Mouse (Mus musculus) cerebellum, adult 18-20 months (tissue): ENCODE measurements at regions not wholly inside any gene's neighbourhood (a gene's known extent, or its start where the extent isn't known, plus 50 kb on each side); places are given as distances from the start of the nearest gene placed in this dataset.
A peak's percentile ranks its signal among the peaks of the same experiment; 100 is the strongest.

Experiments
- DNase-seq, 2 experiments: peaks; one replicate each; pipeline ENCODE4 v3.0.0; 2021

DNA sequence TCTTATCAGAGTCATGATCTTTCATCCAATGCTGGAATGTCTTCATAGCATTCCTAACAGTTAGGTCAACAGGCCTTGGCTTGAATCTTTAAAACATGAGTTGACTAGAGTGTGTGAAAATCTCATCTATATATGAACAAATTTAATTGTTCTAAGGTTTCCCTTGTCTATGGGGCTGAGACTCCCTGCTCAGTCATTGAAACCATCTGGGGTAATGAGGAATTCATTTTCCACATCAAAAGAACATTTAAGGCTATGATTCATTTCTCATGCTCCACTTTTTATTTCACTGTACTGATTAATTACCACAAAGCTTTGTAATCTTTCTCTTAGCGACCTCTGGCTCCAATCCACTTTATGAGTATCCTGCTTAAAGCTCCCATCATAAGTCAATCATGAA is 94.7 kb upstream of the Sash1 start:
- DNase-seq, result no peak

- DNase-seq, result no peak
Observed at GRCm38 (mm10) chr10:8978595-8978994, 92.7 kb upstream of the Sash1 start.

GRCm38 (mm10) chr10:8973934-8974333 is 88.1 kb upstream of the Sash1 start:
- DNase-seq, result no peak

GRCm38 (mm10) chr10:8972789-8973551 is 87.1 kb upstream of the Sash1 start:
- no peak for DNase-seq

DNA sequence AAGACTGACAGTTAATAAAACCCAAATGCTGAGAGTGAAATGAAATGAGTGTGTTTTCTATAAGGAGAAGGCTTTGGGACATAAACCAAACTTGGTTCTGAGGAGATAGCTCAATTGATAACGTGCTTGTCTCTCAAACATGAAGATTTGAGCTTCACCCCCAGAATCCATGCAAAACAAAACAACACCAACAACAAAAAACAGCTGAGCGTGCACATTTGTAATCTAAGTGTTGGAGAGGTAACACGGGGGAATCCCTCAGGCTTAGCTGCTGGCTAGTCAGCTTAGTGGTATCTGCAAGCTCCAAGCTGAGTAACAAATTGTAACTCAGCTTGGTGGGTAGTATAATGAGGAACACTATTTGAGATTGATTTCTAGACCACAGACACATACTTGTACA is 84.9 kb upstream of the Sash1 start:
- DNase-seq, result no peak

- DNase-seq, result no peak
Observed at GRCm38 (mm10) chr10:8969586-8969985, 83.7 kb upstream of the Sash1 start.

DNA sequence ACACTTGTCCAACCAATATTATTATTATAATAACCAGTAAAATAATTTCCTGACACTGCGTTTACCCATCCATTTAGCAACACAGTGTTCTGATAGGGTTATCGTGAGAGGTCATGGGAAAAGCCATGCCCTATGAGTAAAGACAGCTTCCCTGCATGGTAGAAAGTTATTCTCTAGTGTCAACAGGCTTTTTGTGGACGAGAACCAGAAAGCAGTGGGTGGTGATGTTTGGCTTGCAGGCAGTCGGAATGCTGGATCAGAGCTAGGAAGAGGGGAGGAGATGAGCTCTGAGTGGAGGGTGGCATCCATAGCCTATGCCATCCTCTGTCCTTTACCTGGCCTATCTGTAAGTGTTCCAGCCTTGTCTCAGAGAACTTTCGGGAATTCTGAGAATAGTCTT is 83.1 kb upstream of the Sash1 start:
- DNase-seq, result no peak

DNA sequence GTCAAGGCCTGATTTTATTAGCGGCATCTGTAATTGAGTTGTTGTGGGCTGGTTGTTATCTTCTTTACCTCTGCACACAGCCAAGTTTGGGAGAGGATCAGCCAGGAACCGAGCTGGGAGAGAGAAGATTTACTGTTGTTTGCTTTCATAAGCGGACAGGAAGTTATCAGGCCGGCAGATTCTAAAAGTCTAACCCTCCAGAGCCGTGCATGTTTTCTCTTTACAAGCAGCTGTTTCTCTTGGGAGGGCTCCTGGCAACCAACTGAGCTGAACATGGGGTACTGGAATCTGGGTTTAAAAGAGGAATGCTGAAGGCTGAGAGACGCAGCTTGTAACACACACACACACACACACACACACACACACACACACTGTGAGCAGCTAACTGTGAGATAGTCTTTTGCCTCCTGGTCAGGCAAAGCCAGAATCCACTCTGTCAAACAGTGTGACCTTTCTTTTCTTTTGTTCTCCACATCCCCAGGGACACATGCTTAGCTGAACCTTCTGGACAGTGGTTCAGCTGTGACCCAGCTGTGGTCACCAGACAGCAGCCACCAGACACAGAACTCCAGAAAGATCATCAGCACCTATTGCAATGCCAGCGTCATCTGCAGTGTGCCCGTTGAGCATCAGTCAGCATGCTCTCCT is 82.5 kb upstream of the Sash1 start:
- DNase-seq, result no peak

DNA sequence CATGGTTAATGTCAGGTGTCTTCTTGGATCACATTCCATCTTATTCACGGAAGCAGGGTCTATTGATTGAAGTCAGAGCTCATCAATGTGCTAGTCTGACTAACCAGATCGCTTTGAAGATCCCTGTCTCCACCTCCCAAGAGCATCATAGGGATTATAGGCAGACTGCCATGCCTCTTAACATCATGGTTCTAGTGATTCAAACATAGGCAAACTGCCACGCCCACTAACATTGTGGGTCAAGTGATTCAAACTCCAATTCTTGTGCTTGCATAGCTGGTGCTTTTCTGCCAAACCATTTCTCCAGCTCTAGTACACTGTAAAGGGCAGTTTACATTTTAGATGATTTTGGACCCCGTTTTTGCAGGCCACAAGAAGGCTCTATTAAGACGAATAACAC is 77.1 kb upstream of the Sash1 start:
- no peak for DNase-seq

DNA sequence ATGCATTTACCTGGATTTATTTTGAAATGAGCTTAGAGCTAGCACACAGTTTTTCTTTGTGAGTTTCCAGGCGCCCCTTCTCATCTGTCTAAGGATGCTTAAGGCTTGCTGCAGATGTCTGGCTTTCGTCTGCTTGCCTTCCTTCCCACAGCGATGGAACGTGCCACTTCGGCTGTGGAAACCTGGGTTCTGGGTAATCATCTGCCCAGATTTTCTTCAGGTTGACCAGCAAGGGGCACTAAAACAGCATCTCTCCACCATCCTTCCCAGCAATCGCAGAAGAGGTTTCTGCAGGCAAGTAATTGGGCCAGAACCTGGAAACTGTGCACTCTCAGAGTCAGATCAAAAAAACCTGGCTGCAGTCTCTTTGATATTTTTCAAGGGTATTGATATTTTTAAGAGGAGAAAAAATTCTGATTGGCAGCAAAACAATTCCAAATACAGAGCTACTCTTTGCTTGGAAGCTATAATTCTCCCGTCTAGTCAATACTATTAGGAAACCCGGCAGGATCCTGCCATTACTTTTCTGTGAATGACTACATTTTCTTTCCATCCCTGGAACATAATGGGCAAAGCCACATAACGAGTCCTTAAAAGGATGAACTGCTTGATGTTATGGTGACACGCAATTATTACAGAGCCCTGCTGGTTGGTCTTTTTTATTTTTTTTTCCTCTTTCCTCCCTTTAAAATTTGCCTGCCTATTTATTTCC is 75.2 kb upstream of the Sash1 start:
- no peak for DNase-seq

DNA sequence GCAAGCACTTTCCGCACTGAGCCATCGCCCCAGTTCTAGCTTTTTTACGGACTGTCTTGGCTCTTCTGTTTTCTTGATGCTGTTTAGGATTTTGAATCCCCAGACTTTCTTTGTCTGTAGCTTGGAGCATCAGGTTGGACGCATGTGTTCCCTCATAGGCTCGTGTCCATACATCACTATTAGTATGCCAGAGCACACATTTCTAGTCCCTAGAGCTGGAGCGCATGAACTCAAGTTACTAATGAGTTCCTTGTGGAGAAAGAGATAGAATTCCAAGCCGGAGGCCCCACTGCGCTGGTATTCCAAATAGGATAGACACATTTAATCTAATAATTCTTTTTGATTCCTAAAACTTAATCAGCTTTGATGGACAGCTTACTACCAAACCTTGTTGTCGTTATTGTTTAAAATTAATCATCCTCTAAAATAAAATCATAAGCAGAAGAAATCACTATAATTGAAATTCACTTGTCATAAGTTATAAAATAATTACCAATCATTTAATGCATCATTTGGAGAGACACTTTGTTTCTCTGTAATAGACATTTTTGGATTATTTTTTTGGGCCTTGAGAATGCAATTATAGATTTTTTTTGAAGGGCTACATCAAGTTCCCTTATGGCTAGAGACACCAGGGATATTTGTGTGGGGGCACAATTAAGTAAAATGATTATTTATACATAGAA is 74.5 kb upstream of the Sash1 start:
- no peak for DNase-seq

GRCm38 (mm10) chr10:8955499-8956211 is 69.8 kb upstream of the Sash1 start:
- DNase-seq, result peak; percentile 23

GRCm38 (mm10) chr10:8954003-8954402 is 68.1 kb upstream of the Sash1 start:
- no peak for DNase-seq

DNA sequence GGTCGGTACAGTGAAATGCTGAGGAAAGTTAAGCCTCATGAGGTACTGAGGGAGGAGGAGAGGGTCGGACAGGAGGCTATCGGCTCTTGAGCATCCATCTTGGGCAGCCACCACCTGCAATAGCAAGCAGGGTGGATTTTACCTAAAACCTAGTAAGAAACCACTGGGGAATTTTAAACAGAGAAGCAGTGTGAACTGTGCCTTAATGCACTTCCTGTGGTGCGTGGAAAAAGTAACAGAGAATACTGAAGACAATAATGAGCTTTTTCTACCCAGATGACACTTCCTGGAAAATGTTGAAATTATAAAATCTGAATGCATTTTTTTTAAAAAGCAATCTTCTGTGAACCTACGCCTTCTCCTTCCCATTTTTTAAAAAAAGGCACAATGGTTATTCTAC is 67.1 kb upstream of the Sash1 start:
- DNase-seq, result no peak

DNA sequence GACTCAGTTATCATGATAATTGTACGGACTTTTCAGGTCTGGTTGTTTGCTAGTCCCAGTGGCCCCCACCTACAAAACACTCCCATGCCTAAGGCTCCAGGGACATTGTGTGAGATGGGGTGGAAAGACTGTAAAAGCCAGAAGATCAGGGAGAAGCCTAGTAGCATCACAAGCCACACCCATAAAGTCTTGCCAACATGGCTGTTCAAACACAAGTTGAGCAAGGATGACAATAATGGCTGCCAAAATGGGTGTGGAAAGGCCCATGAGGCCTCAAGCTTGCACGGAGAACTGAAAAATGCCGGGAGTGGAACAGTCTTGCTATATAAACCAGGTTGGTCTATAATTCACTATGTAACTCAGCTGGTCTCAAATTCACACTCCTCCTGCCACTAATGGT is 66.1 kb upstream of the Sash1 start:
- DNase-seq, result no peak

GRCm38 (mm10) chr10:8951236-8951825 is 65.5 kb upstream of the Sash1 start:
- DNase-seq, result no peak

- no peak for DNase-seq
Observed at GRCm38 (mm10) chr10:8948227-8948626, 62.4 kb upstream of the Sash1 start.

DNA sequence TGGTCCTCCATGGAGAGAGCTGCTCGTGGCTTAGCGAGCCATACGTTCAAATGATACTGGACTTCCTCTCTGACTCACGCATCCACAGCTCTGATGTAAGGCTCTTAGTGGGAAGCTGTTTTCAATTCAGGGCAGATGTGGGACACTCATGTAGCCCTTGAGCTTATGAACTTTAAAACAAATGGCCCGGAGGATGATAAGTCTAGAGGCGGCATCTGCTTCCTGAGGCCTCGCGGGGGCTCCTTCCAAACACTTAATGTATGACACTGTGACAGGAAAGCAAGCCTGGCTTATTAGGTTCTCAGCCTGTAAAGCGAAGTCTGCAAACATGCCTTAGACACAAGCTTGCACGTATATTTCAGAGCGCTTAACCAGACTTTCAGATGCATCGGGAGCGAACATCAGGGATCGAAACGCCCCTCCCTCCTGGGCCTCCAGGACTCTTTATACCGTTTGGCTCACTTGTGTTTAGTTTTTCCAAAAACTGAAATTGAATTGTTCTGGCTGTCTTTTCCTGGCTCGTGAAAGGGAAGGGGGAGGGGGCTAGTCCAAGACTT is 59.4 kb upstream of the Sash1 start:
- DNase-seq, result no peak

DNA sequence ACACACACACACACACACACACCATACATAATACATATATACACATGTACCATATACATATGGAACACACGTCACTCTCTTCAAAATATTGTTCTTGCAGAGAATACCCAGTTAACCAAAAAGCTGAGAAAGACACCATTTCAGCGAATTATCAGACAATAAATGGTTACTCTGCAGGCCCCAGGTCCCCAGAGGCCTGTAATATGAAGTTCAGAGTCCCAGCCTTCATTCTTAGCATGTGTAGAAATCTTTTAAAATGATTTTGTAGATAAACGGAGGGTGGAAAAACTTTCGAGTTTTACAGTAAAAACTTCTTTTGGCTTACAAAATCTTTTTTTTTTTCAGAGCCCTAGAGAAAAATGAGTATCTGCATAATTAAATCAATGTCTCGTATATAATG is 58.7 kb upstream of the Sash1 start:
- DNase-seq, result no peak

DNA sequence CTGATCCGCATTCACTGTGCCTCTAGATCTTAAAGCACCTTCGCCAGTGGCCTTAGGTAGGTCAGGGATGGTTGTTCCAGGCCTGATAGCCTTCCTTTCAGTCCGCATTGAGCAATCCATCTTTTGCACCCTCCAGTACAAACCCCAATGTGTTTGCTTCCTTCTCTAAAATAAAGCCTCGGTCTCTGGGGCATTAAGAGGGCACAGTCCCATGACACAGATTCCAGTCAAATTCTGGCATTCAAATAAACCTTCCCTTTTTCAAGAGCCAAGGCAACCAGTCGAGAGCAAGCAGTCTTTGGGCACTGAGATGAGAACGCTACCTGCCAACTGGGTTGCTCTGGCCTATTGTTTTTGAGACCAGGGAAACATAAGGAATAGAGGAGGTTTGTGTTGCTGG is 57.8 kb upstream of the Sash1 start:
- DNase-seq, result no peak

GRCm38 (mm10) chr10:8942967-8943471 is 57.1 kb upstream of the Sash1 start:
- DNase-seq, result no peak

DNA sequence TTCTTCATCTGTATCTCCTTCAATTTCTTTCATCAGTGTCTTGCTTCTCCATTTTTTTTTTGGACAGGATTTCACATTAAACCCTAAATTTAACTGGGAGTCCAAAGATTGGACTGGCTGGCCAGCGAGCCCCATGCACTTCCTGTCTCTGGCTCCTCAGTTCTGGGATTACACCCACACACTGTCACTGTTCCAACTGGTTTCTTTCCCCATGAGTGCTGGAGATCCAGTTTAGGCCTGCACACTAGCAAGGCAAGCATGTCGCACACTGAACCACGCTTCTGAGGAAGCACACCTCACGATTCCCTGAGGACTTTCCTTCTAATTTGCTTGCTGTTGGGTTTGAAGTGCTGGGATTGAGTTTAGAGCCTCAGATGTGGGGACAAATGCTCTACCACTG is 50.5 kb upstream of the Sash1 start:
- DNase-seq, result no peak
